Mouse (Mus musculus) midbrain, embryonic 10.5 days (tissue): ENCODE results near the gene Zfp868. TPM values are rescaled to one million over a fixed set of nuclear protein-coding genes. Genes with fewer than 3 reads are reported as not detected.

ENCODE experiments used
- polyA plus RNA-seq: library from polyadenylated mRNA; unstranded; fragments of >200 nt; fragmentation: Nextera tagmentation; extraction: Ambion mirVana; gene quantifications from 2 replicates; pipeline ENCODE4 v1.2.1, GENCODE M21; 2016

The Zfp868 gene
- polyA plus RNA-seq, 1 experiment from 2014 or later = 34.7 TPM

Other genes starting within 250 kb of the Zfp868 start
- not detected in 2 replicates for gene Gm9495, start 172.0 kb downstream of the Zfp868 start, polyA plus RNA-seq
- gene Gm7697, start 102.6 kb downstream of the Zfp868 start, polyA plus RNA-seq = not detected in 2 replicates
- gene Zfp964, start 28.9 kb upstream of the Zfp868 start, polyA plus RNA-seq = 2.2 and 3.2 TPM in 2 replicates
- 32.1 and 33.6 TPM in 2 replicates for gene Zfp869, start 85.2 kb upstream of the Zfp868 start, polyA plus RNA-seq
- 6.1 and 6.9 TPM in 2 replicates for gene Zfp963, start 124.4 kb upstream of the Zfp868 start, polyA plus RNA-seq
- gene Gm20422, start 149.3 kb upstream of the Zfp868 start, polyA plus RNA-seq = 0.43 TPM in 1 of 2 replicates, not detected in the other
- 57.1 and 58.1 TPM in 2 replicates for gene Atp13a1, start 165.6 kb upstream of the Zfp868 start, polyA plus RNA-seq
- gene Zfp866, start 165.6 kb upstream of the Zfp868 start, polyA plus RNA-seq = 35.2 and 37.2 TPM in 2 replicates
- gene Gmip, start 183.1 kb upstream of the Zfp868 start, polyA plus RNA-seq = 7.7 and 9.7 TPM in 2 replicates
- gene Lpar2, start 196.9 kb upstream of the Zfp868 start, polyA plus RNA-seq = 0.65 and 0.68 TPM in 2 replicates
- 42.9 and 46.0 TPM in 2 replicates for gene Pbx4, start 206.9 kb upstream of the Zfp868 start, polyA plus RNA-seq